8 mouse cellular contexts compared by ENCODE assay signal in the genomic region with DNA sequence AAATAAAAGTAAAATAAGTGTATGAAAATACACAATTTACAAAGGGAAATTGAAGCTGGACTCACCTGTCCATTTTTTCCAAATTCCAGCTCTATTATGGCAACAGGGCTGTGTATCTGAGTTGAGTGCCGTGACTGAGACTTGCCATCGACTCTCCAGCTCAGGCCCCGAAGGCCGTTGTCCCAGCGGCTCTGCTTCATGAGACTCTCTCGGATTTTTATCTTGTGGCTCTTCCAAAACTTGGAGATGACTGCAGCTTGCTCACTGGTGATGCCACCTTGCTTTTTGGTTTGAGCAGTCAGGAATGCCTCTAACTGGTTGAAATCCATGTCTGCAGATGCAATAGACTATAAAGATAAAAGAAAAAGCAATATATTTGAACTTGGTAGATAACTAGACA. TPM values are rescaled to one million over a fixed set of nuclear protein-coding genes. Genes with fewer than 3 reads are reported as not detected.
"Had no signal": no experiment of that assay in that cellular context is flagged by ENCODE, and none has a peak within 500 bp of the region (broad histone marks: within the 10 kb centered on the region; RNA-seq: fewer than 3 reads in every experiment).

No protein-coding gene starts in this region.

- H3K4me1 ChIP-seq: midbrain, embryonic 10.5 days; midbrain, embryonic 12.5 days; neural tube, embryonic 13.5 days; neural tube, embryonic 15.5 days had no signal

- DNase-seq: retina, postnatal 1 day; right cerebral cortex, postnatal 25 days had no signal

- H3K4me3 ChIP-seq: midbrain, embryonic 10.5 days; midbrain, embryonic 12.5 days; myocyte; neural tube, embryonic 13.5 days; neural tube, embryonic 15.5 days had no signal

- H3K36me3 ChIP-seq: neural tube, embryonic 15.5 days had no signal

- H3K27ac ChIP-seq: midbrain, embryonic 10.5 days; midbrain, embryonic 12.5 days; neural tube, embryonic 13.5 days; neural tube, embryonic 15.5 days had no signal

- H3K9me3 ChIP-seq: midbrain, embryonic 10.5 days; midbrain, embryonic 12.5 days; neural tube, embryonic 13.5 days; neural tube, embryonic 15.5 days had no signal

- H3K27me3 ChIP-seq: midbrain, embryonic 12.5 days; neural tube, embryonic 13.5 days; neural tube, embryonic 15.5 days had no signal

RNA-seq across cellular contexts. Expression of a gene that starts 25.5 kb away (rescaled TPM):
- polyA plus RNA-seq: small intestine, adult 2 months had no signal

RNA-seq across cellular contexts. Expression of a gene that starts 51.0 kb away (rescaled TPM):
- polyA plus RNA-seq: small intestine, adult 2 months had no signal
